Mouse (Mus musculus) liver, embryonic 14.5 days (tissue): ENCODE measurements around the gene Ppfia3.

Source experiments
- CTCF ChIP-seq: IDR thresholded peaks from 2 replicates; pipeline ENCODE4 v1.5.1; 2016; ENCODE audit warnings: antibody characterized with exemption, low read depth, control low read depth
- EP300 ChIP-seq: IDR thresholded peaks from 2 replicates; pipeline ENCODE4 v1.6.1; 2016; ENCODE audit warnings: antibody characterized with exemption, low read depth

DNA sequence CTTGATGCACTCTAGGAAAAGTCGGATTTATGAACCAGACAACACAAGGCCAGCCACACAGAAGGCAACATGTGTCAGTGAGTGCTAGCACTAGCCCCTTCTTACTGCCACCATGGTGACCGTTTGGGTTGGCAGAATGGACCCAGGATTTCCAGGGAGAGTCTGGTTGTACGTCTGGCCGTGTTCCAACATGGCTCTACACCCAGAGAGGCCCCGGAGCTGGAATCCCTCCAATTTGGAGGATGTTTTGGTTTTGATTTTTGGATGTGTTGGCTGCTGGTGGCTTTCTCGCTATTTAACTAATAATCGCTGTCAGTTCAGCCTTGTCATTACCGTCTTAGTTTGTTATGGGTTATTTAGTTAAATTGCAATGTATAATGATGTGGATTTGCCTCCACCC lies 64.2 kb downstream of the Ppfia3 start:
- TF ChIP-seq CTCF = no peak
- no peak for TF ChIP-seq EP300
